Mouse (Mus musculus) intestine, embryonic 14.5 days (tissue): ENCODE results near the gene Btbd3. TPM values are rescaled to one million over a fixed set of nuclear protein-coding genes. Genes with fewer than 3 reads are reported as not detected.
A peak's percentile ranks its signal among the peaks of the same experiment; 100 is the strongest.

Source experiments
- ATAC-seq: fragments of 200-750 bp; cut with Nextera tagmentation; replicated peaks from 2 replicates; pipeline ENCODE4 v1.8.0; 2017; ENCODE audit warnings: low read depth, moderate number of reproducible peaks, moderate TSS enrichment, moderate library complexity; ENCODE audit not compliant: low FRiP score, low TSS enrichment
- DNase-seq: peaks from one replicate; pipeline ENCODE4 v3.0.0-alpha.2; 2018; ENCODE audit warnings: low spot score
- H3K27ac ChIP-seq: fragments of 300-500 bp; sonication (generic); 2 replicates; pipeline ENCODE4 v1.5.1; 2014; ENCODE audit warnings: low read depth, mild to moderate bottlenecking, control low read depth
- H3K27me3 ChIP-seq: fragments of 300-500 bp; sonication (generic); replicated peaks from 2 replicates; pipeline ENCODE4 v1.6.1; 2014; ENCODE audit warnings: low read length, control low read depth; ENCODE audit not compliant: control insufficient read depth, insufficient read depth
- H3K36me3 ChIP-seq: fragments of 300-500 bp; sonication (generic); 2 replicates; pipeline ENCODE4 v1.6.1; 2014; ENCODE audit warnings: low read length, control low read depth; ENCODE audit not compliant: control insufficient read depth, insufficient read depth
- H3K4me1 ChIP-seq: fragments of 300-500 bp; sonication (generic); replicated peaks from 2 replicates; pipeline ENCODE4 v1.6.1; 2014; ENCODE audit warnings: low read length, control low read depth, mixed read lengths; ENCODE audit not compliant: control insufficient read depth, insufficient read depth
- H3K4me2 ChIP-seq: fragments of 300-500 bp; sonication (generic); 2 replicates; pipeline ENCODE4 v1.6.1; 2014; ENCODE audit warnings: low read length
- H3K4me3 ChIP-seq: fragments of 300-500 bp; sonication (generic); 2 replicates; pipeline ENCODE4 v1.5.1; 2014; ENCODE audit warnings: low read depth, low read length, control low read depth, mixed read lengths
- H3K9ac ChIP-seq: fragments of 300-500 bp; sonication (generic); 2 replicates; pipeline ENCODE4 v1.6.1; 2014; ENCODE audit warnings: mild to moderate bottlenecking, low read length
- H3K9me3 ChIP-seq: fragments of 300-500 bp; sonication (generic); 2 replicates; pipeline ENCODE4 v1.6.1; 2016; ENCODE audit warnings: low read length, control low read depth; ENCODE audit not compliant: control insufficient read depth
- WGBS: fragments of 180-500 bp; shearing (Covaris S2); extraction: QIAGEN DNeasy Blood & Tissue Kit; methylation state at CpG from one replicate; pipeline ENCODE4 v1.1.7; 2014; 5-methylcytosine and 5-hydroxymethylcytosine counted together
- polyA plus RNA-seq: library from polyadenylated mRNA; unstranded; fragments of >200 nt; fragmentation: Nextera tagmentation; extraction: Ambion mirVana; gene quantifications from 2 replicates; pipeline ENCODE4 v1.2.1, GENCODE M21; 2014

Gene Btbd3
- polyA plus RNA-seq, 1 experiment from 2014 or later: 32.4 TPM

- Histone ChIP-seq H3K4me2 (no peak overlapping the region), H3K27ac (no peak overlapping the region), H3K9ac (no peak overlapping the region), H3K4me1 (peaks cover 3% of the 10 kb centered on the region; the same call in 1 of the 2 replicates), H3K27me3 (no peaks in the 10 kb centered on the region), H3K36me3 (no peaks in the 10 kb centered on the region), H3K4me3 (no peak overlapping the region), H3K9me3 (no peaks in the 10 kb centered on the region)
- 75% methylated on average over 11 of the region's 11 CpGs for WGBS
- DNase-seq (no peak), ATAC-seq (no peak)
These were observed 298.9 kb downstream of the Btbd3 start for GRCm38 (mm10) chr2:138555106-138555862.

- 0 out of 2 replicates have a peak, but pooled peaks have one; percentile 53 for ATAC-seq
- H3K9me3 ChIP-seq: no peaks in the 10 kb centered on the region
- H3K36me3 ChIP-seq: no peaks in the 10 kb centered on the region
- no peak overlapping the region for H3K4me2 ChIP-seq
- no peak overlapping the region for H3K4me3 ChIP-seq
- no peak overlapping the region for H3K9ac ChIP-seq
- H3K27me3 ChIP-seq: no peaks in the 10 kb centered on the region
- no peaks in the 10 kb centered on the region for H3K4me1 ChIP-seq
- DNase-seq: no peak
- 41% methylated on average over 2 of the region's 2 CpGs for WGBS
- no peak overlapping the region for H3K27ac ChIP-seq
These were observed 329.6 kb downstream of the Btbd3 start for GRCm38 (mm10) chr2:138585930-138586329.

- H3K4me1 ChIP-seq: no peaks in the 10 kb centered on the region
- H3K4me3 ChIP-seq: no peak overlapping the region
- H3K27ac ChIP-seq: no peak overlapping the region
- no peaks in the 10 kb centered on the region for H3K36me3 ChIP-seq
- 77% methylated on average over 2 of the region's 2 CpGs for WGBS
- ATAC-seq (no peak), DNase-seq (no peak)
- no peaks in the 10 kb centered on the region for H3K27me3 ChIP-seq
- H3K9me3 ChIP-seq: no peaks in the 10 kb centered on the region
- no peak overlapping the region for H3K9ac ChIP-seq
- no peak overlapping the region for H3K4me2 ChIP-seq
These were observed 331.0 kb downstream of the Btbd3 start for GRCm38 (mm10) chr2:138587335-138587734.

- no peaks in the 10 kb centered on the region for H3K4me1 ChIP-seq
- H3K4me2 ChIP-seq: no peak overlapping the region
- DNase-seq: no peak
- H3K4me3 ChIP-seq: no peak overlapping the region
- ATAC-seq: no peak
- 85% methylated on average over 7 of the region's 7 CpGs for WGBS
- H3K27ac ChIP-seq: no peak overlapping the region
- H3K9ac ChIP-seq: no peak overlapping the region
- no peaks in the 10 kb centered on the region for H3K9me3 ChIP-seq
- no peaks in the 10 kb centered on the region for H3K27me3 ChIP-seq
- H3K36me3 ChIP-seq: no peaks in the 10 kb centered on the region
These were observed 331.6 kb downstream of the Btbd3 start for GRCm38 (mm10) chr2:138587795-138588545.

DNA sequence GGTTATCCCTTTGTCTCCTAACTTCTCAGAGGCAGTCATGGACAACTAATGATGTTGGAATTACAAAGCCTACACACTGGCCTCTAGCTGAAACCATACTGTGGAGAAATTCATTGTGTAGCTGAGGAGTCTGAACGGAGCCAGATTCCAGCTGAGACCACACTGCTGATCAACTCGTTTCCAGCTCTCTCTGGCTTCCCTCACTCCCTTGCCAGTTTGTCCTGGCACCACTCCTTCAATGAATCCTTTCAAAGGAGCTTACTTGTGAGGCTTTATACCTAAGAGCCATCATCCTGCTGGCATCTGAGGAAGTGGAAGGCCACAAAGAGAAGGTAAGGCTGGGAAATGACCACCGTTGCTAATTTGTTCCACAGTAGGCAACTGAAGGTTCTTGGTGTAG, 332.7 kb downstream of the Btbd3 start:
- no peaks in the 10 kb centered on the region for H3K27me3 ChIP-seq
- DNase-seq: no peak
- H3K36me3 ChIP-seq: no peaks in the 10 kb centered on the region
- no peak overlapping the region for H3K27ac ChIP-seq
- no peak for ATAC-seq
- H3K9me3 ChIP-seq: no peaks in the 10 kb centered on the region
- WGBS: 91% methylated on average over 3 of the region's 3 CpGs
- no peaks in the 10 kb centered on the region for H3K4me1 ChIP-seq
- no peak overlapping the region for H3K4me3 ChIP-seq
- no peak overlapping the region for H3K4me2 ChIP-seq
- H3K9ac ChIP-seq: no peak overlapping the region

- DNase-seq (no peak), ATAC-seq (no peak)
- no peak overlapping the region for H3K9ac ChIP-seq
- no peak overlapping the region for H3K4me3 ChIP-seq
- WGBS: 78% methylated on average over 1 of the region's 1 CpGs
- H3K27ac ChIP-seq: no peak overlapping the region
- no peaks in the 10 kb centered on the region for H3K4me1 ChIP-seq
- H3K27me3 ChIP-seq: no peaks in the 10 kb centered on the region
- H3K4me2 ChIP-seq: no peak overlapping the region
- no peaks in the 10 kb centered on the region for H3K9me3 ChIP-seq
- H3K36me3 ChIP-seq: no peaks in the 10 kb centered on the region
These were observed 333.9 kb downstream of the Btbd3 start for GRCm38 (mm10) chr2:138590307-138590706.

- H3K9ac ChIP-seq: no peak overlapping the region
- no peak overlapping the region for H3K27ac ChIP-seq
- no peaks in the 10 kb centered on the region for H3K36me3 ChIP-seq
- H3K9me3 ChIP-seq: no peaks in the 10 kb centered on the region
- no peak overlapping the region for H3K4me2 ChIP-seq
- ATAC-seq (no peak), DNase-seq (no peak)
- H3K27me3 ChIP-seq: no peaks in the 10 kb centered on the region
- no peak overlapping the region for H3K4me3 ChIP-seq
- H3K4me1 ChIP-seq: no peaks in the 10 kb centered on the region
These were observed 356.0 kb downstream of the Btbd3 start for GRCm38 (mm10) chr2:138612361-138612760.

DNA sequence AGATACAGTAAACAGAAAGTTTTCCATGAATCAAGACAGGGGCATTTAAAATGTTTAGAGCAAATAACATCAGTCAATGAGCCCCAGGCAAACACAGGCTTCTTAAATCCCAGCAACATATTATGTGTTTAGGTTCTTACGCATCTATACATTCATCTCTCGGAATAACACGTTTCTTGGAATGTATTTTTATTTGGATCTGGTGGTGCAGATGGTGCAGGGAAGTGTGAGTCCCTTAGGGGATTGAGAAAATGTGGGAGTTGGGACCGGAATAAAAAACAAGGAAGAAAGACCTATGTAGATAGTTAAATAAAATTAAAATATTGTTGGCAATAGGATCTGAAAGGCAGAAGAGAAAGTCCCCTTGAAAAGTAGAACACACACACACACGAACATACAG, 361.1 kb downstream of the Btbd3 start:
- no peak overlapping the region for H3K27ac ChIP-seq
- H3K27me3 ChIP-seq: no peaks in the 10 kb centered on the region
- no peak overlapping the region for H3K4me3 ChIP-seq

More for the DNA sequence above, 361.1 kb downstream of the Btbd3 start:
- Histone ChIP-seq H3K36me3 (no peaks in the 10 kb centered on the region), H3K4me1 (no peaks in the 10 kb centered on the region), H3K9me3 (no peaks in the 10 kb centered on the region), H3K9ac (no peak overlapping the region), H3K4me2 (no peak overlapping the region)
- 87% methylated on average over 5 of the region's 5 CpGs for WGBS
- no peak for ATAC-seq
- no peak for DNase-seq
